Mouse (Mus musculus) stomach, embryonic 14.5 days (tissue): ENCODE measurements around the gene Baiap2. TPM values are rescaled to one million over a fixed set of nuclear protein-coding genes. Genes with fewer than 3 reads are reported as not detected.

Experiments used
- ATAC-seq: fragments of 200-750 bp; cut with Nextera tagmentation; 2 replicates; pipeline ENCODE4 v1.8.0; 2017; ENCODE audit warnings: low read depth, moderate TSS enrichment; ENCODE audit not compliant: insufficient number of reproducible peaks, insufficient read depth, low FRiP score
- H3K27ac ChIP-seq: fragments of 300-500 bp; sonication (generic); 2 replicates; pipeline ENCODE4 v1.5.1; 2014; ENCODE audit warnings: mild to moderate bottlenecking, low read length, moderate library complexity, mixed read lengths
- H3K27me3 ChIP-seq: fragments of 300-500 bp; sonication (generic); 2 replicates; pipeline ENCODE4 v1.6.1; 2014; ENCODE audit warnings: low read length, control low read depth, mixed read lengths; ENCODE audit not compliant: control insufficient read depth, insufficient read depth
- H3K36me3 ChIP-seq: fragments of 300-500 bp; sonication (generic); 2 replicates; pipeline ENCODE4 v1.6.1; 2014; ENCODE audit warnings: mild to moderate bottlenecking, control low read depth, low read length, moderate library complexity, mixed read lengths; ENCODE audit not compliant: control insufficient read depth, insufficient read depth
- H3K4me1 ChIP-seq: fragments of 300-500 bp; sonication (generic); 2 replicates; pipeline ENCODE4 v1.6.1; 2014; ENCODE audit warnings: low read length, control low read depth, mixed read lengths; ENCODE audit not compliant: control insufficient read depth, insufficient read depth
- H3K4me2 ChIP-seq: fragments of 300-500 bp; sonication (generic); replicated peaks from 2 replicates; pipeline ENCODE4 v1.6.1; 2014; ENCODE audit warnings: low read depth, low read length, control low read depth
- H3K4me3 ChIP-seq: fragments of 300-500 bp; sonication (generic); 2 replicates; pipeline ENCODE4 v1.5.1; 2014; ENCODE audit warnings: low read depth, low read length, control low read depth
- H3K9ac ChIP-seq: fragments of 300-500 bp; sonication (generic); replicated peaks from 2 replicates; pipeline ENCODE4 v1.6.1; 2014; ENCODE audit warnings: low read depth, mild to moderate bottlenecking, control low read depth, low read length, moderate library complexity, mixed read lengths
- H3K9me3 ChIP-seq: fragments of 300-500 bp; sonication (generic); 2 replicates; pipeline ENCODE4 v1.6.1; 2016; ENCODE audit warnings: low read depth, low read length, control low read depth; ENCODE audit not compliant: control insufficient read depth
- WGBS: fragments of 180-500 bp; shearing (Covaris S2); extraction: QIAGEN DNeasy Blood & Tissue Kit; methylation state at CpG from one replicate; pipeline ENCODE4 v1.1.7; 2014; 5-methylcytosine and 5-hydroxymethylcytosine counted together
- polyA plus RNA-seq: library from polyadenylated mRNA; unstranded; fragments of >200 nt; fragmentation: Nextera tagmentation; extraction: Ambion mirVana; gene quantifications from 2 replicates; pipeline ENCODE4 v1.2.1, GENCODE M21; 2014

The Baiap2 gene
- polyA plus RNA-seq, 1 experiment from 2014 or later, result 28.0 TPM

DNA sequence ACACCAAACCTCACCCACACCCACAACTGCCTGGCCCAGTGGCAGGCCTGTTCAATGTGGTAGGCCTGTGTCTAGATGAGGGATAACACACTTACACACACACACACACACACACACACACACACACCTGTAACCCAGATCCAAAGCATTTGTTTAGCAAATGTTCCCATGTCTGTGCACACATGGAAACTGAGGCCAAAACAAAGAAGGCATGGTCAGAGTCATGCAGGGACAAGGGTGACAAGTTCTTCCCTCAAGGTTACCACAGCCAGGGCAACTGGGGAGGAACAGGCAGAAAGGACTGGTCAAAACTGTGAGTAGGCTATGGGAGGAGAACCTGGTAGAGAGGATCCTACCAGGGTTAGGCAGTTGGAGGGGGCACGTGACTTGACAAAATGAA, 65.9 kb downstream of the Baiap2 start:
- ATAC-seq, result no peak

DNA sequence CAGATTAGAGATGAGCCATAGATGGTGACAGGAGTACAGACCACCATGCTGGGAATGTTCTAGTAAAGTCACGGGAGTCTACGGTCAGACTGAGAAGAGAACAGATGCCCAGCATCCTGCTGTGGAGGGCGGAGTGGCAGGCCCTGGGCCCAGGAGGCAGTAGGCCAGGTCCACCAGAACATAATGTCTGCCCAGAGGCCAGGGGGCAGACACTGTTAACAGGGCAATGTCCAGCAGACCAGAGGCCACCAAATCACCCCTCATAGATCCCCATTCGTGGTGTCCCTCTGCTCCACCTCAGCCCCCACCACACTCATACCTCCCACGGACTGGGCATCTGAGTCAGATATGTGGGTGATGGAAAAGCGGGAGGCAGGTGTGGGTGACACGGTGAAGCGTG, 66.4 kb downstream of the Baiap2 start:
- Histone ChIP-seq H3K4me2 (no peak overlapping the region), H3K9me3 (no peaks in the 10 kb centered on the region), H3K4me1 (peaks cover 9% of the 10 kb centered on the region; the same call in 1 of the 2 replicates), H3K4me3 (no peak overlapping the region), H3K27ac (no peak overlapping the region), H3K9ac (no peak overlapping the region), H3K27me3 (no peaks in the 10 kb centered on the region), H3K36me3 (no peaks in the 10 kb centered on the region)
- WGBS, result 92% methylated on average over 8 of the region's 8 CpGs
- no peak for ATAC-seq

More for the DNA sequence above, 65.9 kb downstream of the Baiap2 start:
- Histone ChIP-seq H3K9me3 (no peaks in the 10 kb centered on the region), H3K36me3 (no peaks in the 10 kb centered on the region), H3K4me2 (no peak overlapping the region), H3K9ac (no peak overlapping the region), H3K4me3 (no peak overlapping the region), H3K27ac (no peak overlapping the region), H3K4me1 (peaks cover 7% of the 10 kb centered on the region; the same call in 1 of the 2 replicates), H3K27me3 (no peaks in the 10 kb centered on the region)
- 88% methylated on average over 1 of the region's 1 CpGs for WGBS

DNA sequence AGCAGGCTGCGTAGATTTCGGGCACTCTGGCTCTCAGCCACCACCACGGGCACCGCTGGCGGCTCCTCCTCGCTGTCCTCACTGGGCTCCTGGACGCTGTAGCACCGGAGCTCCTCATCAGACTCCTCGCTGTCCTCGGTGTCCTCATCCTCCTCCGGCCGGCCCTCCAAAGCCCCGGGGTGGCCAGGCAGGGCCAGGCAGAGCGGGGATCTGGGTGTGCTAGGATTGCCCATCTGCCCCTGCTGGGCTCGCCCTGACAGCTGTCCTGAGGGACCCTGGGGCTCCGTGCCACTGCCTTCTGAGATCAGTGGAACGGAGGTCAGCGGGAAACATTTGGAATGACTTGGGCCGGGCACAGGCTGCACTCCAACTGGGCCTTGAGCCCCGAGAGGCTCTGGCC, 67.4 kb downstream of the Baiap2 start:
- Histone ChIP-seq H3K4me1 (peaks cover 9% of the 10 kb centered on the region; the same call in 1 of the 2 replicates), H3K36me3 (no peaks in the 10 kb centered on the region), H3K9ac (no peak overlapping the region), H3K4me3 (no peak overlapping the region), H3K9me3 (no peaks in the 10 kb centered on the region), H3K4me2 (no peak overlapping the region), H3K27ac (no peak overlapping the region), H3K27me3 (no peaks in the 10 kb centered on the region)
- no peak for ATAC-seq
- WGBS, result 84% methylated on average over 20 of the region's 20 CpGs

DNA sequence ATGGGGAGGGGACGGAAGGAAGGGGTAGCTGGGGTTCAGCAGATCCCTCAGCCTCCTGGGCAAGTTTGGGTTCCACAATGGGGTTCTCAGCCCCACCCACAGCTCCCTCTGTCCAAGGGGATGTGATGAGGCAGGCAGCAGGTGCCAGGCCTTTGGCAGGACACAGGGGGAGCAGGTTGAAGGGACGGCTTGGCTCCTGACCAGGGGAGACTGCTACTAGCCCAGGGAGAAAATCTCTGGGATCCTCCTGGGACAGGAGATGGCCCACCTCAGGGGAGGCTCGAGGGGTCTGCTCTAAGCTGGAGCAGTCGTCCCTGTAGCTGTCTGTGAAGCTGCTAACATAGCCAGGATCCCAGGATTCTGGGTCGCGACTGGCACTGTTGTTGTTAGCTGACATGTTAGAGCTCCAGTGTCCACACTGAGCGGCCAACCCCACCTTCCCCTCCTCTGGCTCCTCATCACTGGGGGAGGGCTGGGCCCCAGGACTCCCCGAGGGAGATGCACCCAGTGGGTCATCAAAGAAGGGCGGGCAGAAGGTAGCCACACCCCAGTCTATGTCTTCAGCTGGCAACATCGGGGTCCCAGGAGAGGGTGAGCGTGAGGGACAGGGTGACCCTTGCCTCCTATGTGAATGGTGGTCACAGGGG, 68.7 kb downstream of the Baiap2 start:
- Histone ChIP-seq H3K4me2 (no peak overlapping the region), H3K9me3 (no peaks in the 10 kb centered on the region), H3K4me3 (no peak overlapping the region), H3K4me1 (peaks cover 9% of the 10 kb centered on the region; the same call in 1 of the 2 replicates), H3K27me3 (no peaks in the 10 kb centered on the region), H3K27ac (no peak overlapping the region), H3K9ac (no peak overlapping the region), H3K36me3 (no peaks in the 10 kb centered on the region)
- 76% methylated on average over 11 of the region's 11 CpGs for WGBS
- ATAC-seq, result no peak

DNA sequence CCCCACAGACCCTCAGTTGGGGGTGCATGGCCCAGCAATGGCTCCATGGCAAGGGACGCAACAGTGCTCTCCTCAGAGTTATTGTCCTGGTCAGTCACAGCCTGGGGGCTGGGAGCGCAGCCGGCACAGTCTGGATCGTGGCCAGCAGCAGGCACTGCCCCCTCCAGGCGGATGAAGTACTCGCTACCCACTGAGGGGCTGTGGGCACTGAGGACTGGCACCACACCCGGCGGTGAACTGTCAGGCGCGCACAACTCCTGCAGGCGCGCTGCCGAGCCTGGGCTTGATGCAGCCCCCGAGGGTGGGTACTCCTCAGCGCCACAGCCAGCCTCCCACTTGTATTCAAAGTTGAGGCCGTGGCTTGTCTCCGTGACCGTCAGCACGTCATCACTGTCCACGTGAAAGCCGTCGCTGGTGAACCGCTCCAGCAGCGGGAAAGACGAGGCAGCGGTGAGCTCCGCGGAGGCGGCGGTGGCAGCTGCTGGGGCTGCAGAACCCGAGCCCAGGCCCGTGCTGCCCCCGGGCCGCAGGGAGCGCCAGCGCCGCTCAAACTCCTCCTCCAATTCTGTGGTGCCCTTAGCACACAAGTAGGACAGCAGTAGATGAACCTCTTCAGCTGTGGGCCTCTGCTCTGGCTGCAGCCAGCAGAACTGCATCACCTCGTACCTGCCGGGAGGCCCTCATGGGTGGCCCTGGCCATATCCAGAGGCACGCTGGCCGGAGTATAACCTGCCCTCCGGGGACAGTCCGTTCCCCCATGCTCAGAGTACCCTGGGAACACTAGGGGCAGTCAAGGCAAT, 69.4 kb downstream of the Baiap2 start:
- H3K27me3 ChIP-seq, result no peaks in the 10 kb centered on the region
- peak overlapping the region; percentile 20; the same call in 1 of the 2 replicates for H3K4me2 ChIP-seq
- no peak overlapping the region for H3K4me3 ChIP-seq
- H3K36me3 ChIP-seq, result no peaks in the 10 kb centered on the region
- peaks cover 9% of the 10 kb centered on the region; the same call in 1 of the 2 replicates for H3K4me1 ChIP-seq
- no peak for ATAC-seq
- no peaks in the 10 kb centered on the region for H3K9me3 ChIP-seq
- no peak overlapping the region for H3K27ac ChIP-seq
- no peak overlapping the region for H3K9ac ChIP-seq
- 54% methylated on average over 43 of the region's 43 CpGs for WGBS

DNA sequence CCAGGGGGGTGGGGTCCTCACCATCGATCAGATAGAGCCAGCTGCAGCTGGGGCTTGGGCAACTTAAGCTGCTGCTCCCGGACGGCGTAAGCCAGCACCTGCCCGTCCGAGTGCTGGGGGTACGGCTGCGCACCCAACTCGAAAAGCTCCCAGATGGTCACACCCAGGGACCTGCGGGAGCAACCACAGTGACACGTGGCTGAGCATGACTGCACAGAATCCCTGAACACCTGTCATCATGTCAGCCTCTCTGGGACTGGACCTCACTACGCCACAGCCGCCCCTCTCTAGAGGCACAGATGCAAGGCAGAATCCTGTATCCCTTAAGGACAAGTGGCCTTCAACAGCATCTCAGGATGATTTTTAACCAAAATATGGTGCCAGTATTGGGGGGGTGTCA, 70.1 kb downstream of the Baiap2 start:
- no peak overlapping the region for H3K9ac ChIP-seq
- ATAC-seq, result no peak
- H3K36me3 ChIP-seq, result no peaks in the 10 kb centered on the region
- H3K9me3 ChIP-seq, result no peaks in the 10 kb centered on the region
- 86% methylated on average over 13 of the region's 13 CpGs for WGBS
- no peak overlapping the region for H3K27ac ChIP-seq
- peaks cover 9% of the 10 kb centered on the region; the same call in 1 of the 2 replicates for H3K4me1 ChIP-seq
- H3K4me3 ChIP-seq, result no peak overlapping the region
- no peaks in the 10 kb centered on the region for H3K27me3 ChIP-seq
- H3K4me2 ChIP-seq, result no peak overlapping the region

DNA sequence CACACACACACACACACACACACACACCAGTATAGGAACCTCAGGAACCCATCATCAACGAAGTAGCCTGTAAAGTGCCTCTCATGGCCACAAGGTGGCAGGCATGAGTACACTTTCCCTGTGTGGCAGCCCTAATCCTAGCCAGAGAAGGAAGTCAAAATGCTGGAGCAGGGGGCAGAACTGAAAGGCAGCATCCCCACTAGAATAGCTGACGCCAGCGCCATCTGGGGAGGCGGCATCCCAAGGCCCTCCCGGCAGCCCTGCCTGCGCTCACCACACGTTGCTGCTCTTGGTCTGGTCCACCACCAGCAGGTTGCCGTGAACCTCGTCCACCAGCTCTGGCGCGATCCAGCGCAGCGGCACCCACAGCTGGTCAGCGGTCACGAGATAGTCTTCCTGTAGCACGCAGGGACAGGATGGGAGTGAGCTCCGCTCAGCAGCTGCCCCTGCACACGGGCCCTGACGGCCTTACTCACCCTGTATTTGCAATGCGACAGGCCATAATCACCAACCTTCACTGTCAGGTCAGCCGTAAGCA, 70.7 kb downstream of the Baiap2 start:
- H3K36me3 ChIP-seq, result no peaks in the 10 kb centered on the region
- no peak overlapping the region for H3K27ac ChIP-seq
- no peaks in the 10 kb centered on the region for H3K27me3 ChIP-seq
- 9% methylated on average over 21 of the region's 21 CpGs for WGBS
- peak; percentile 66 for ATAC-seq
- no peaks in the 10 kb centered on the region for H3K9me3 ChIP-seq
- peak overlapping the region; percentile 66 for H3K4me2 ChIP-seq
- peaks cover 9% of the 10 kb centered on the region; the same call in 1 of the 2 replicates for H3K4me1 ChIP-seq
- 0 out of 2 replicates have a peak overlapping the region, but pooled peaks have one; percentile 4 for H3K9ac ChIP-seq
- peak overlapping the region; percentile 26 for H3K4me3 ChIP-seq

DNA sequence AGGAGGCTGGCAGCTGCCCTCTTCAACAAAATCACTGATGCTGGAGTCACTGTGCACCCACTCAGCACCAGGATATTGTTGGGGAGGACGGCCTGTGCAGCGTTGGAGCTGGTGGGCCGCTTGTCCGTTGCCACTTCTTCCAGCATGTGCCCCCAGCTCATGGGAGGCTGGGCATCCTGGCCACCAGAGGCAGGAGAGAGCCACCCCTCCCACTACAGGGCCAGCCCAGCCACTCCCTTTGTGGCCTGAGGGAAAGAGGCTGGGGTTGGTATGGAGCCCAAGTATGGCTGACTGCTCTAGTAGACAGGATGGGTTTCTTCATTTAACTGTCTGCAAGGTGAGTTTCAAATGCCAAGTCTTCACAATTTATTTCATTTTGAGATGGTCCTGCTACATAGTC, 72.2 kb downstream of the Baiap2 start:
- no peak overlapping the region for H3K27ac ChIP-seq
- WGBS, result 92% methylated on average over 4 of the region's 4 CpGs
- no peak overlapping the region for H3K4me2 ChIP-seq
- no peak for ATAC-seq
- no peak overlapping the region for H3K4me3 ChIP-seq
- H3K9ac ChIP-seq, result no peak overlapping the region
- H3K4me1 ChIP-seq, result peaks cover 9% of the 10 kb centered on the region; the same call in 1 of the 2 replicates
- H3K36me3 ChIP-seq, result no peaks in the 10 kb centered on the region
- H3K27me3 ChIP-seq, result no peaks in the 10 kb centered on the region
- H3K9me3 ChIP-seq, result no peaks in the 10 kb centered on the region
